Mouse (Mus musculus): ENCODE measurements at regions not wholly inside any gene's neighbourhood (a gene's known extent, or its start where the extent isn't known, plus 50 kb on each side); places are given as distances from the start of the nearest gene placed in this dataset.

GRCm38 (mm10) chr13:102087766-102088165 lies 319.7 kb upstream of the Pik3r1 start:
- Histone ChIP-seq H3K36me3 (ENCODE audit: insufficient read depth, low read length) (no peaks in the 10 kb centered on the region), H3K4me1 (ENCODE audit: insufficient read depth, low read length) (no peaks in the 10 kb centered on the region), H3K27me3 (ENCODE audit: insufficient read depth, low read length) (no peaks in the 10 kb centered on the region), H3K27ac (ENCODE audit: low read length) (no peak overlapping the region), H3K4me2 (replicated peaks; ENCODE audit: low read depth, low read length) (no peak overlapping the region), H3K4me3 (ENCODE audit: low read length) (no peak overlapping the region), H3K9me3 (ENCODE audit: low read length) (no peaks in the 10 kb centered on the region), H3K9ac (replicated peaks; ENCODE audit: low read length) (no peak overlapping the region)
- ATAC-seq (ENCODE audit: low FRiP score, low TSS enrichment) = no peak
- WGBS = 66% methylated on average over 1 of the region's 1 CpGs

- H3K27me3 ChIP-seq (ENCODE audit: insufficient read depth, low read length) = no peaks in the 10 kb centered on the region
- 62% methylated on average over 5 of the region's 5 CpGs for WGBS
- no peak overlapping the region for H3K27ac ChIP-seq (ENCODE audit: low read length)
- no peaks in the 10 kb centered on the region for H3K4me1 ChIP-seq (ENCODE audit: insufficient read depth, low read length)
- no peaks in the 10 kb centered on the region for H3K9me3 ChIP-seq (ENCODE audit: low read length)
- H3K4me2 ChIP-seq (replicated peaks; ENCODE audit: low read depth, low read length) = no peak overlapping the region
- H3K9ac ChIP-seq (replicated peaks; ENCODE audit: low read length) = no peak overlapping the region
- no peaks in the 10 kb centered on the region for H3K36me3 ChIP-seq (ENCODE audit: insufficient read depth, low read length)
- no peak overlapping the region for H3K4me3 ChIP-seq (ENCODE audit: low read length)
- ATAC-seq (ENCODE audit: low FRiP score, low TSS enrichment) = no peak
Measured at GRCm38 (mm10) chr13:102089551-102089950, 321.5 kb upstream of the Pik3r1 start.

- H3K9me3 ChIP-seq (ENCODE audit: low read length) = no peaks in the 10 kb centered on the region
- no peak overlapping the region for H3K9ac ChIP-seq (replicated peaks; ENCODE audit: low read length)
- no peak overlapping the region for H3K27ac ChIP-seq (ENCODE audit: low read length)
- no peak for ATAC-seq (ENCODE audit: low FRiP score, low TSS enrichment)
- H3K36me3 ChIP-seq (ENCODE audit: insufficient read depth, low read length) = no peaks in the 10 kb centered on the region
- H3K4me2 ChIP-seq (replicated peaks; ENCODE audit: low read depth, low read length) = no peak overlapping the region
- no peak overlapping the region for H3K4me3 ChIP-seq (ENCODE audit: low read length)
- 86% methylated on average over 4 of the region's 4 CpGs for WGBS
- H3K4me1 ChIP-seq (ENCODE audit: insufficient read depth, low read length) = no peaks in the 10 kb centered on the region
- no peaks in the 10 kb centered on the region for H3K27me3 ChIP-seq (ENCODE audit: insufficient read depth, low read length)
Measured at GRCm38 (mm10) chr13:102094193-102094592, 326.2 kb upstream of the Pik3r1 start.

GRCm38 (mm10) chr13:102103161-102103560 lies 335.1 kb upstream of the Pik3r1 start:
- Histone ChIP-seq H3K9ac (replicated peaks; ENCODE audit: low read length) (no peak overlapping the region), H3K27ac (ENCODE audit: low read length) (no peak overlapping the region), H3K4me3 (ENCODE audit: low read length) (no peak overlapping the region), H3K4me2 (replicated peaks; ENCODE audit: low read depth, low read length) (no peak overlapping the region), H3K27me3 (ENCODE audit: insufficient read depth, low read length) (no peaks in the 10 kb centered on the region), H3K9me3 (ENCODE audit: low read length) (no peaks in the 10 kb centered on the region), H3K4me1 (ENCODE audit: insufficient read depth, low read length) (no peaks in the 10 kb centered on the region), H3K36me3 (ENCODE audit: insufficient read depth, low read length) (no peaks in the 10 kb centered on the region)
- no peak for ATAC-seq (ENCODE audit: low FRiP score, low TSS enrichment)
- WGBS = 84% methylated on average over 1 of the region's 1 CpGs

- no peaks in the 10 kb centered on the region for H3K4me1 ChIP-seq (ENCODE audit: insufficient read depth, low read length)
- no peaks in the 10 kb centered on the region for H3K9me3 ChIP-seq (ENCODE audit: low read length)
- H3K4me2 ChIP-seq (replicated peaks; ENCODE audit: low read depth, low read length) = no peak overlapping the region
- 55% methylated on average over 1 of the region's 1 CpGs for WGBS
- ATAC-seq (ENCODE audit: low FRiP score, low TSS enrichment) = no peak
- H3K4me3 ChIP-seq (ENCODE audit: low read length) = no peak overlapping the region
- no peak overlapping the region for H3K9ac ChIP-seq (replicated peaks; ENCODE audit: low read length)
- H3K27ac ChIP-seq (ENCODE audit: low read length) = no peak overlapping the region
- no peaks in the 10 kb centered on the region for H3K36me3 ChIP-seq (ENCODE audit: insufficient read depth, low read length)
- H3K27me3 ChIP-seq (ENCODE audit: insufficient read depth, low read length) = no peaks in the 10 kb centered on the region
Measured at GRCm38 (mm10) chr13:102106188-102106587, 338.2 kb upstream of the Pik3r1 start.

- WGBS = 48% methylated on average over 1 of the region's 1 CpGs
- no peak overlapping the region for H3K4me3 ChIP-seq (ENCODE audit: low read length)
- no peaks in the 10 kb centered on the region for H3K4me1 ChIP-seq (ENCODE audit: insufficient read depth, low read length)
- H3K27ac ChIP-seq (ENCODE audit: low read length) = no peak overlapping the region
- H3K36me3 ChIP-seq (ENCODE audit: insufficient read depth, low read length) = no peaks in the 10 kb centered on the region
- H3K9ac ChIP-seq (replicated peaks; ENCODE audit: low read length) = no peak overlapping the region
- no peak for ATAC-seq (ENCODE audit: low FRiP score, low TSS enrichment)
- no peaks in the 10 kb centered on the region for H3K9me3 ChIP-seq (ENCODE audit: low read length)
- no peaks in the 10 kb centered on the region for H3K27me3 ChIP-seq (ENCODE audit: insufficient read depth, low read length)
- H3K4me2 ChIP-seq (replicated peaks; ENCODE audit: low read depth, low read length) = no peak overlapping the region
Measured at GRCm38 (mm10) chr13:102108204-102108603, 340.2 kb upstream of the Pik3r1 start.

GRCm38 (mm10) chr13:102108916-102109315 lies 340.9 kb upstream of the Pik3r1 start:
- 93% methylated on average over 3 of the region's 3 CpGs for WGBS
- H3K4me3 ChIP-seq (ENCODE audit: low read length) = no peak overlapping the region
- no peak for ATAC-seq (ENCODE audit: low FRiP score, low TSS enrichment)
- H3K36me3 ChIP-seq (ENCODE audit: insufficient read depth, low read length) = no peaks in the 10 kb centered on the region
- no peak overlapping the region for H3K9ac ChIP-seq (replicated peaks; ENCODE audit: low read length)
- no peak overlapping the region for H3K4me2 ChIP-seq (replicated peaks; ENCODE audit: low read depth, low read length)
- H3K27ac ChIP-seq (ENCODE audit: low read length) = no peak overlapping the region
- no peaks in the 10 kb centered on the region for H3K9me3 ChIP-seq (ENCODE audit: low read length)
- no peaks in the 10 kb centered on the region for H3K27me3 ChIP-seq (ENCODE audit: insufficient read depth, low read length)
- no peaks in the 10 kb centered on the region for H3K4me1 ChIP-seq (ENCODE audit: insufficient read depth, low read length)

GRCm38 (mm10) chr13:102113941-102114340 lies 345.9 kb upstream of the Pik3r1 start:
- ATAC-seq (ENCODE audit: low FRiP score, low TSS enrichment) = no peak
- H3K4me1 ChIP-seq (ENCODE audit: insufficient read depth, low read length) = no peaks in the 10 kb centered on the region
- WGBS = 72% methylated on average over 5 of the region's 5 CpGs
- H3K36me3 ChIP-seq (ENCODE audit: insufficient read depth, low read length) = no peaks in the 10 kb centered on the region
- H3K4me2 ChIP-seq (replicated peaks; ENCODE audit: low read depth, low read length) = no peak overlapping the region
- no peaks in the 10 kb centered on the region for H3K9me3 ChIP-seq (ENCODE audit: low read length)
- no peak overlapping the region for H3K4me3 ChIP-seq (ENCODE audit: low read length)
- no peak overlapping the region for H3K9ac ChIP-seq (replicated peaks; ENCODE audit: low read length)
- H3K27me3 ChIP-seq (ENCODE audit: insufficient read depth, low read length) = no peaks in the 10 kb centered on the region
- H3K27ac ChIP-seq (ENCODE audit: low read length) = no peak overlapping the region

- H3K4me1 ChIP-seq (ENCODE audit: insufficient read depth, low read length) = no peaks in the 10 kb centered on the region
- H3K36me3 ChIP-seq (ENCODE audit: insufficient read depth, low read length) = no peaks in the 10 kb centered on the region
- ATAC-seq (ENCODE audit: low FRiP score, low TSS enrichment) = no peak
- H3K4me2 ChIP-seq (replicated peaks; ENCODE audit: low read depth, low read length) = no peak overlapping the region
- H3K4me3 ChIP-seq (ENCODE audit: low read length) = no peak overlapping the region
- no peak overlapping the region for H3K27ac ChIP-seq (ENCODE audit: low read length)
- no peak overlapping the region for H3K9ac ChIP-seq (replicated peaks; ENCODE audit: low read length)
- H3K9me3 ChIP-seq (ENCODE audit: low read length) = no peaks in the 10 kb centered on the region
- no peaks in the 10 kb centered on the region for H3K27me3 ChIP-seq (ENCODE audit: insufficient read depth, low read length)
- WGBS = 93% methylated on average over 6 of the region's 6 CpGs
Measured at GRCm38 (mm10) chr13:102122341-102122740, 354.3 kb upstream of the Pik3r1 start.

GRCm38 (mm10) chr13:102127933-102128430 lies 360.0 kb upstream of the Pik3r1 start:
- Histone ChIP-seq H3K4me1 (ENCODE audit: insufficient read depth, low read length) (no peaks in the 10 kb centered on the region), H3K9ac (replicated peaks; ENCODE audit: low read length) (no peak overlapping the region), H3K4me2 (replicated peaks; ENCODE audit: low read depth, low read length) (no peak overlapping the region), H3K27ac (ENCODE audit: low read length) (no peak overlapping the region), H3K36me3 (ENCODE audit: insufficient read depth, low read length) (no peaks in the 10 kb centered on the region), H3K9me3 (ENCODE audit: low read length) (no peaks in the 10 kb centered on the region), H3K4me3 (ENCODE audit: low read length) (no peak overlapping the region), H3K27me3 (ENCODE audit: insufficient read depth, low read length) (no peaks in the 10 kb centered on the region)
- WGBS = 78% methylated on average over 4 of the region's 4 CpGs
- ATAC-seq (ENCODE audit: low FRiP score, low TSS enrichment) = no peak
